Mouse (Mus musculus) layer of hippocampus, postnatal 10 days (tissue): ENCODE measurements around the gene Rhpn2. TPM values are rescaled to one million over a fixed set of nuclear protein-coding genes. Genes with fewer than 3 reads are reported as not detected.

Experiments
- DNase-seq, 2 experiments: peaks; one replicate each; pipeline ENCODE4 v3.0.0; 2021; ENCODE audit warnings: low spot score in 2 of 2
- total RNA-seq, 2 experiments: library from RNA; stranded (reverse); gene quantifications; 2 replicates each; pipeline ENCODE4 v1.2.3; 2021

Gene Rhpn2
- total RNA-seq, 2 experiments from 2014 or later, result 2.1 to 2.4 TPM

DNA sequence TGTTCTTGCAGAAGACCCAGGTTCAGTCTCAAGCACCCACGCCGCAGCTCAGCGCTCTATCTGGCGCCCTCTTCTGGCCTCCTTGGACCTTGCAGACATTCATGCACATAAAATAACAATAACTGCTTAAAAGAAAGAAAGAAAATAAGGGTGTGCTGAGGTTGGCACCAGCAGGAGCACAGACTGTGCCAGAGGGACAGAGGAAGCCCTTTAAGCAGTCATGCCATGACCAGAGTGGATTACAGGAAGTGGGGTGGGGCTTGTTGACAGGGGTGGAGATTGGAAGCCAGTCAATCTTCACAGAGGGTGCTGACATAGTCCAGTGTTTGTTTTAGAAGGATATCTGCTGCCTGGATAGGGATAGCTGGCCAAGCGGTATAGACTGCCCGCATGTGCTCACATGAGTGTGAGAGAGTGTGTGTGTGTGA is 52.6 kb downstream of the Rhpn2 start:
- no peak for DNase-seq

DNA sequence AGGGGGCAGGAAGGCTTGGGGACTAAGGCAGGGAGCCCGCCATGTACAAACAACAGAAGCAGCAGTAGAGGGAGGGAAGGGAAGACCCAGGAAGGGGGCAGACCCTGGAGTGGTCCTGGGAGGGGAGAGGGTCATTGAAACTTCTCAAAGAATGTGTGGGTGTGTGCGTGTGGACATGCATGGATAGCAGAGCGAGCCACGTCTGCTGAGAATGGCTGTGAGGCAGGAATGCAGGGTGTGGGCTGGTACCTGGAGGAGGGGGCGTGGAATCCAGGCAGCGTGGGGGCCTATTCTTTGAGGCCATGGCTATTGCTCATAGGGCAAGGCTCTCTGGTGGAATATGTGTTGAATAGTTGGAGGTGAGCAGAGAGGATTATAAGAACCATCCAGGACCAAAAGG is 54.7 kb downstream of the Rhpn2 start:
- DNase-seq, result no peak

DNA sequence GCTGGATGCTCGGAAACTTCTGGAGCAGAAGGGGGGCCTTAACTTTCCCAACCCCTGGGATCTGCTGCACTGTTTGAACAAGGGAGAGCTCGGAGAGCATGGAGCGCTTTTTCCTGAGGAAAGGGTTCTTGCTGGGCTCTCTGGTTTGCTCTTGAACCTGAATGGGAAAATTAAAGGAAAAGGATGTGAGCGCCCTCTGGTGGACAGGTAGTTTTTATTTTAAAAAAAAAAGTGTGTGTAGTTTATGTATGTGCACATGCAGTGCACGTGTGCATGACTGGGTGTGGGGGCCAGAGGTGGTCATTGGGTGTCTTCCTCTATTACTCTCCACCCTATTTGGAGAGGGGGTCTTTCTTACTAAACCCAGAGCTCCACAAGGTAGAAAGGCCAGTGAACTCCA is 59.0 kb downstream of the Rhpn2 start:
- DNase-seq, result peak in 1 of 2 experiments; percentile 39

- peak in 1 of 2 experiments; percentile 31 for DNase-seq
These were observed 61.9 kb downstream of the Rhpn2 start for GRCm38 (mm10) chr7:35395734-35396456.

DNA sequence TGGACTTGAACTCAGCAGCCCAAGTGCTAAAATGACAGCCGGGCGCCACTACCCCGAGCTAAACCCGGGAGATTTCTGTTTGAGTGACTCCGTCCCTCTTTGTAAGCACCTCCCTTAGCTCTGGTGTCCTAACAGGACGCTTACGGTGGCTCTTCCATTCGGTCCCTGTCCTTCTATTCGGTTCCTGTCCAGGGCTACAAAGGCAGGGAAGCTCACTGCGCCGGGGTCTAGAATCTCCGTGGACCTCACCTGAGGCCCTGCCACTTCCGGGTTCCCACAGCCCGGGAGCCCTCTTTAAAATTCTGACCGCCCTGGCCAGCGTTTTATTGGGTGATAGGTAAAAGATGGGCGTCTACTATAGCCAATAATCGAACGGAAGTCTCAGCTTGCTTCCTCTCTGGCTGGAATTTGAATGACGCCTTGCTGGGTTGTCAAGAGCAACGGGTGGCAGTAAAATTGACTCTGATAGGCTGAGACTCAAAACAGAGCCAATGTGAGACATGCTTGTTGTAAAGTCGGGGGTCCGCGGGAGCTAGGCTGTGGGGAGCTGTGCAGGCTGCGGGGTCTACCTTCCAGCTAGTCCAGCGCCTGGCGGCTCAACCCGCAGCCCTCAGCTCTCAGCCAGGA is 62.7 kb downstream of the Rhpn2 start, which contains the start of the genes Faap24 and Cep89:
Gene Faap24, minus strand, starts transcription at position 295 of the 627 bp plus-strand sequence.
Gene Cep89, plus strand, starts transcription at position 494 of the 627 bp plus-strand sequence.
- peak; percentile 98 to 99 for DNase-seq

DNA sequence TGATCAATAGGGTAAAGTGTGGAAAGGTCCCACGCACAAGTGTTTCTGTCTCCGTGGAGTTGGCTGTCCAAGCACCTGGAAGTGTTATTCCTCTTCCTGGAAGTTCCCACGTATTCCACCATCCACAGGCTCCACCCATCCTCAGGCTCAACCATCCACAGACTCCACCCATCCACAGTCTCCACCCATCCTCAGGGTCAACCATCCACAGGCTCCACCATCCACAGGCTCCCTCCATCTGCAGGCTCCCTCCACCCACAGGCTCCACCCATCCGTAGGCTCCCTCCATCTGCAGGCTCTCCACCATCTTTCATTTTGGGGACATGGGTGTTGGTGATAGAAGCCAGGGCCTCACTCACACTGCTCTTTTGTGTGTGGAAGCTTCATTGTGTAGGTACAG is 67.2 kb downstream of the Rhpn2 start:
- DNase-seq, result no peak

GRCm38 (mm10) chr7:35415226-35415625 is 81.3 kb downstream of the Rhpn2 start:
- no peak for DNase-seq

DNA sequence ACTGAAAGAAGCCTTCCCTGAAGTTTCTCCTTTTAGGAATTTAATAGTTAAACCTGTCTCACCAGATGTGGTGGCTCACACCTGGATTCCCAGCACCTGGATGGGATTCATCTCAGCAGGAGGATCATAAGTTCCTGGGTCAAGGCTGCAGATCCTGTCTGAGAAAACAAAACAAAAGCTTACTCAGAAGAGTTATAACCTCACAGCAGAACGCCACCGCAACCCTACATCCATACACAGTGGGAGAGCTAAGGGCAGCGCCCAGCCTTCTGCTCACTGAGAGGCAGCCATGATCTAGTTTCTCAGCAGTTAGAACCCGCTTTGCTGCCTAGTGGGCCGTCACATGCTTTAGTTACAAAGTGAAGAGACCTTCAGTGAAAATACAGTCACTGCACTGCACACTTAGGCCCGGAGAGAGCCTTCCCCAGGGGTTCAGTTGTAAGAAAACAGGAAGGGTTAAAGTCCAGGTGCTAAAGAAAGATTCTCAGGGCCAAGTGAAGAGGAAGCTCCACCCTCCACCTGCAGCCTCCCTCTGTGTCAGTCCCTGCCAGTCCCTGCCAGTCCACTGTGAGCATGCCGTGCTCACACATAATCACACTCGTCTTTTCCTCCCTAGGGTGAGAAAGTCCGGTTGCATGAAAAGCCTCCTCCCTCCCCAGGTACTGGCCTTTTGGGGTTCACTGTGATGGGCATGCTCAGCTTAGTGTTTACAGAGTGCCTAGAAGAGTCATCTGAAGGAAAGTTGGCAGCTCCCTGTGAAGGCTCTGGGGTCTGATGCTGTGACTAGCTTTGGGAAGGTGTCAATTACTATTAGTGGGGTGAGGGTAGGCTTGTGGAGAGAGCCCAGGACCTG is 82.1 kb downstream of the Rhpn2 start:
- no peak for DNase-seq

DNA sequence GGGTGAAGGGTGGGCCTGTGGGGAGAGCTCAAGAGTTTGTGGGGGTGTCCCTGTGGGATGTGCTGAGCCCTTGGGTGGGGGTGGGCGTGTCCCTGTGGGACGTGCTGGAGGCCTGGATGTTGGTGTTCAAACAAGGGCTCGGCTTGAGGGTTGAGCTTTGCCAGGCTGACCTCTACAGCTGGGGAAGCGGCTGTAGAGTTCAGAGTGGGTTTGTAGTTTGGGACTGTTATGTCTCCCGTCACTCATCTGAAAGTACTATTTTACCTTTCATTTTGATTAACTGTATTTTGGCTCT is 82.6 kb downstream of the Rhpn2 start:
- DNase-seq, result no peak

GRCm38 (mm10) chr7:35423071-35423470 is 89.1 kb downstream of the Rhpn2 start:
- DNase-seq, result no peak

DNA sequence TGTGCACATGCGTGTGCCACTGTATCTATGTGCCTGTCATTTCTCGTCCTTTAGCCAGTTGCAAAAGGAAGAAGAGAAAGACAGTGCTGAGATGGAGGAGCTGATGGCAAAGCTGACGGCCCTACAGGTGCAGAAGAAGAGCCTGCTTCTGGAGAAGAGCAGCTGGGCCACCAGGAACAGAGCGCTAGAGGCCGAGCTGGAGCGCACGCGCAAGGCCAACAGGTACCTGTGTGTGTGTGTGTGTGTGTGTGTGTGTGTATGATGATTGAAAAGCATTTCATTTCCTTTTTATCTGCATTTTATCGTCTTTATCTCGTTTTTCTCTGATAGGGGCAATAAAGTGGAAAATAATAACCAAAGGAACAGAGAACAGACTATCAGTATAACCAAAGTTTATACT is 94.2 kb downstream of the Rhpn2 start:
- DNase-seq, result no peak

GRCm38 (mm10) chr7:35435266-35435665 is 101.3 kb downstream of the Rhpn2 start:
- DNase-seq, result no peak

Other genes starting within 250 kb of the Rhpn2 start
- 10 to 100 TPM in 1 of 2 experiments, 1 to 10 TPM in 1; 8.8 to 10.1 TPM for gene Cebpa, start 214.9 kb upstream of the Rhpn2 start, total RNA-seq
- 10 to 100 TPM; 55.3 to 55.5 TPM for gene Slc7a10, start 147.8 kb upstream of the Rhpn2 start, total RNA-seq
- 10 to 100 TPM; 80.4 to 83.8 TPM for gene Lrp3, start 118.7 kb upstream of the Rhpn2 start, total RNA-seq
- gene Gpatch1, start 15.7 kb upstream of the Rhpn2 start, total RNA-seq, result 10 to 100 TPM; 24.7 to 28.2 TPM
- gene Faap24, start 62.7 kb downstream of the Rhpn2 start, total RNA-seq, result 1 to 10 TPM; 7.4 to 8.5 TPM
- 10 to 100 TPM; 24.5 to 25.7 TPM for gene Cep89, start 62.9 kb downstream of the Rhpn2 start, total RNA-seq
- gene Slc7a9, start 114.6 kb downstream of the Rhpn2 start, total RNA-seq, result not detected
- gene Tdrd12, start 203.6 kb downstream of the Rhpn2 start, total RNA-seq, result 1 to 10 TPM in 1 of 2 experiments, under 1 TPM in 1; 0.76 to 1.2 TPM
- gene Nudt19, start 222.1 kb downstream of the Rhpn2 start, total RNA-seq, result 10 to 100 TPM; 63.4 to 77.1 TPM